Mouse (Mus musculus): ENCODE data around the gene Gjb3.
A peak's percentile ranks its signal among the peaks of the same experiment; 100 is the strongest.

Gjb3 gene

GRCm38 (mm10) chr4:127334870-127335504 is 4.3 kb upstream of the Gjb3 start:
- DNase-seq, result no peak

DNA sequence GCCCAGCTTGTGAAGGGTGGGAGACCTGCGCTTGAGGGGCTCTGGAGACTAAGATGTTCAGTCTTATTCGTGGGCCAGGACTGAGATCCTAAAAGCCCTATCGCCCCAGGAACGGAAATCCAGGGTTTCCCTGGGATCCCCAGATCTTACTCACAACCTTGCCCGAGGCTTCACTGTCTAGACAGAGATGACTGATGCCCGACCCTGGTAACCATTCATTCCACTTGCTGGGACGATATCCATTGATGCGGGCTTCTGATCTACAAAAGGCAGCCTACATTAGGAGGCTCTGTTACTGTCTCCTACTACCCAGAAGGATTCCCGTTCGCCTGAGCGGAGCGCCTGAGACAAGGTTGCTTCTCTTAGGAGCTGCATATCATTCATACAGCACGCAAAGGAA is 527 bp upstream of the Gjb3 start:
- DNase-seq, result no peak

- DNase-seq, result no peak
Observed at GRCm38 (mm10) chr4:127329751-127330150, 893 bp downstream of the Gjb3 start.

GRCm38 (mm10) chr4:127329046-127329445 is 1.6 kb downstream of the Gjb3 start:
- no peak for DNase-seq

- DNase-seq, result no peak
Observed at GRCm38 (mm10) chr4:127328378-127328777, 2.3 kb downstream of the Gjb3 start.

GRCm38 (mm10) chr4:127327749-127328148 is 2.9 kb downstream of the Gjb3 start:
- no peak for DNase-seq

DNA sequence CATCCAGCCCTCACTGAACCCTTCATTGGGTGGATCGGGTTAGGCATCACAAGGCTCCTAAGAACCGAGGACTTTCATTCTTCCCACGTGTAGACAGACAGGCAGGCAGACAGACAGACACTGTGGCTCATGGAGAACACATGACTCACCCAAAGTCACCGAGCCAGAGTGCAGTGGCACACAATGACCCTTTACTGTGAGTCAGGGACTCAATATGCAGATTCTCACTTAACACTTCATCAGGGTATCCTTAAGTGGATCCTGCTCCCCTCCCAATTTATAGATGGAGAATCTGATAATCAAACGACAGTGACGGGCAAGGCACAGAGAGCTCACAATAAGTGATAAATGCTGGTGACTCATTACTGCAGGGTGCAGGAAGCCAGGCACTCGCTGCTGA is 3.4 kb downstream of the Gjb3 start:
- DNase-seq, result no peak

- DNase-seq, result no peak
Observed at GRCm38 (mm10) chr4:127325276-127325675, 5.4 kb downstream of the Gjb3 start.

DNA sequence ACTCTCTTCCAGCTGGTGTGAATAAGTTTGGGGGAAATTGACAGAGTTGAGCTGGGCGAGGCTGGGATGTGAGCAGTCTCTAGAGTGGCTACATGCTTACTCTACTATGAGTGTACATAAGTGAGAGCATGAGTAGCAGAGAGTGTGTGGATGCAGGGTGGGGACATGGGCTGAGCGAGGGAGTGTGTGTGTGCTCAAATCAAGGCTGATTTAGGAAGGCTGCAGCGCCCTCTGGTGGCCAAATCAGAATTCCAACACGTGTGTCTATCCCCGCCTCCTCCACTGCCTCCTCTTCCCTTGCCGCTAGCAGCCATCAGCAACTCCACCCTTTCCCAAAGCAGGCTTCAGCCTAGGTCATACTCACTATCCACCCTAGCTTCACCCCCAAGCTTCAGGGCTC is 5.9 kb downstream of the Gjb3 start:
- peak; percentile 50 for DNase-seq

GRCm38 (mm10) chr4:127324296-127324695 is 6.3 kb downstream of the Gjb3 start:
- DNase-seq, result no peak

GRCm38 (mm10) chr4:127323651-127324050 is 7.0 kb downstream of the Gjb3 start:
- DNase-seq, result no peak

- peak; percentile 71 for DNase-seq
Observed at GRCm38 (mm10) chr4:127319613-127320012, 11.0 kb downstream of the Gjb3 start.

DNA sequence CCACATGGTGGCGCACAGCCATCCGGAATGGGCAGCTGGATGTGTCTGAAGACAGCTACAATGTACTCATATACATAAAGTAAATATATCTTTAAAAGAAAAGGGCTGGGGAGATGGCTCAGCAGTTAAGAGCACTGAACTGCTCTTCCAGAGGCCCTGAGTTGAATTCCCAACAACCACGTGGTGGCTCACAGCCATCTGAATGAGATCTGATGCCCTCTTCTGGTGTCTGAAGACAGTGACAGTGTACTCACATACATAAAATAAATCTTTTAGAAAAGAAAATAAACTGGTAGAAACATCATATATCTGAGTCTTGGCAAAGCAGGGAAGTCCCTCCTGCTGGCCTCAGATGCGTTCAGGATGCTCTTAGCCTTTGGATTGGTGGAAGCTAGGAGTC is 13.5 kb downstream of the Gjb3 start:
- DNase-seq, result no peak

DNA sequence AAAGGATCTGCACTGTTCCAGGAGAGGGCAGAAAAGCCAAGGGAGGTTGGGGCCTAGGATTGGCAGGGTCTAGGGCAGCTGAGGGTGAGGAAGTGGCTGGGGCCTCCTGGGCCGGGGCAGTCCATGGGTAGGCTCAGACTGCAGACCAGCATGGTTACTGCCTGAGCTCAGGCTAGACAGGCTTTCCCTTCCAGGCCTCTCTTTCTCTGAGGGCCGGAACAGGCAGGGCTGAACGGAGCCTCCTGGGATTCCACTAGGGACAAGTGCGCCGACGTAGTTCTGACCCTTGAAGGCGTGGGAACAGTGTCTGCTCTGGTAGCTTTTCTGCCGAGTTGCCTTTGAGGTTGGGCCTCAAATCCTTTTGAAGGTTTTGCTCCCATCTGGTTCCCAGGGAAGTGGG is 14.9 kb downstream of the Gjb3 start:
- DNase-seq, result no peak

GRCm38 (mm10) chr4:127314585-127314984 is 16.1 kb downstream of the Gjb3 start:
- no peak for DNase-seq

GRCm38 (mm10) chr4:127313861-127314260 is 16.8 kb downstream of the Gjb3 start, which contains the start of gene Gja4:
Gene Gja4 (minus strand): TSS chr4:127314039.
- peak; percentile 37 for DNase-seq

DNA sequence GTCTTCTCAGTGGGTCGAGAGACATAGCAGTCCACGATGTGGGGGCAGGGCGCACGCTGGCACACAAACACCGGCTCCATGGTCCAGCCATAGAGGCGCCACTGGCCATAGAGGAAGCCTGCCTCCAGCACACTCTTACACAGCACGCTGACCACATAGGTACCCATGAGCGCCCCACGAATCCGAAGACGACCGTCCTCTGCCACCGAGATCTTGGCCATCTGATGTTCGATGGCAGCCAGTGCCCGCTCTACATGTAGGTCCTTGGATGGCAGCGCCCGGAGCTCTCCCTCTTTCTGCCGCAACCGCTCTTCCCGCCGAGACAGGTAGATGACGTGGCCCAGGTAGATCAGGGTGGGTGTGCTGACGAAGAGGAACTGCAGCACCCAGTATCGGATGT is 18.3 kb downstream of the Gjb3 start:
- DNase-seq, result no peak

- peak; percentile 49 for DNase-seq
Observed at GRCm38 (mm10) chr4:127311561-127311960, 19.1 kb downstream of the Gjb3 start.

DNA sequence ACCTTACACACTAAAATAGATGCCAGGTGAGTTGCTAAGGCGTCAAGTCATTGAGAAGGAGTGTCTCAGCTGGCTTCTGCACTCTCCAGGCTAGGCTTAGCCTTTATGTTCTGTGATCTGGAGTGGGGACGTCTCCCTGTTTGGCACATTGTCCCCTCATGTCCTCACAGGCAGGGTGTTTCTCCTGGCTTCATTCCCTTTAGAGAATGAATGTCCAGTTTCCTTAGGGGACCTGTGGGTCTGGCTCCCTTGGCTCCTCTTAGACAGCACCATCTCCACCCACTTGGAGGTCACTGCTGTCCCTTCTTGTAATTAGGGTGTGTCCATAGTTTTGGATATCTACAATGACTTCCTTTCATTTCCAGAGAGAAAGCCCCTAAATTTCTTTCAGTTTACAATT is 23.7 kb downstream of the Gjb3 start:
- no peak for DNase-seq

DNA sequence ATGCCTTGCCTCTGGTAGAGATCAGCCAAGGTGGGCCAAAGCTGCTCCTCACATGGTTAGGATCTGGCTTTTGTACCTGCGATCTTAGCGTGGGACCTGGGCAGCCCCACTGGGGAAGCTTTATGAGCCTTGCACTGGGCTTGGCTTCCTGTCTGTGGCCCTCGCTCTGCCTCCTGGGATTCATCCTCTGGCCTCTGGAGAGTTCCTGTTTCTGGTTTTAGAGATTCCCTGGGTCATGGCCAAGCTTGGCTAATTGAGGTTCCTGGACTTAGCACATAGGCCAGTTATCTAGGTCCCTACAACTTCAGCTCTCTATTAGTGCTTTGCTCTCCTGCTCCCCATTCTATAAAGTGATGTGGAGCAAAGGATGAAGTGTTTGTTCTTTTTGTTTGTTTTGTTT is 26.8 kb downstream of the Gjb3 start:
- DNase-seq, result no peak

DNA sequence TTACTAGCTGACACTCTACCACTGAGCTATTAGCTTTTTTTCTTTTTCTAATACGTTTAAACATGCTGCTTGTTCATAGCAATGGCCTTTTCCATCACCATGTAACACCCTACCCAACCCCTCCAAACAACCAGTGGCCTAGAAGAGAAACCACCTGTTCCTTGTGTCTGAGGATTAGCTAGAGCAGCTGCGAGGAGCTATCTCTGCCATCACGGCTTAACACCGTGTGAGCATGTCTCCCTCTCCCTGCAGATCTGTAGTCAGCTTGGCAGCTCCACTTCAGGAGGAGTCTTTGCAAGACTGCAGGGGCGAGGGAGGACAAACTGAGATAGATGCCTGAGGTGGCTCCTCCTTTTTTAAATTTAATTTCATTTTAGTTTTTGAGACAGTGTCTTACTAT is 30.1 kb downstream of the Gjb3 start:
- DNase-seq, result no peak

- no peak for DNase-seq
Observed at GRCm38 (mm10) chr4:127292631-127293030, 38.0 kb downstream of the Gjb3 start.

GRCm38 (mm10) chr4:127289039-127289548 is 41.5 kb downstream of the Gjb3 start:
- DNase-seq, result no peak

- no peak for DNase-seq
Observed at GRCm38 (mm10) chr4:127286907-127287306, 43.7 kb downstream of the Gjb3 start.

DNA sequence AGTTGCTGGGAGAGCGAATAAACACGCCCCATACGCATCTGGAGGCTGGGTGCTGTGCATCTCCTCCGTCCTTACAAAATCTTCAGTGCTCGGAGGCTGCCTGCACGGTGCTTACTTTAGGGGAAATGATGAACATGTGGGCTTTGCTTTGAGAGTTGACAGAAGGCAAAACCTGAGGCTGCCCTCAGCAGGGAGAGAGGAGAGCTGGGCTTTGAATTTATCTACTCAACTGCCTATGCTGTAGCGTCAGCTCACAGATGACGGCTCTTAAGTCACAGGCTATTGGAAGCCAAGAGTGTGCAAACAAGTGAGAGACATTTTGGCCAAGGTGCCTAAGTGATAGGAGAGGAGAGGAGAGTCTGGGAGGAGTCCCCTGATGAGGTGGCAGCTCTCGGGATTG is 51.4 kb downstream of the Gjb3 start:
- DNase-seq, result no peak

Measured in cerebellum, adult 9-10 months (tissue).